Mouse (Mus musculus) neural tube, embryonic 10.5 days (tissue): ENCODE measurements around the gene Clnk.
"Not testable (repeated sequence)": the region's sequence is repeated elsewhere in the genome, so short reads cannot be mapped to it uniquely, and the experiment has no call there.

Source experiments
- DNase-seq: peaks from one replicate; pipeline ENCODE4 v3.0.0-alpha.2; 2017; ENCODE audit warnings: low spot score; ENCODE audit errors: extremely low spot score

Gene Clnk

GRCm38 (mm10) chr5:38876622-38877021, at the start of gene Clnk:
Gene Clnk, minus strand, starts transcription at chr5:38876812.
- no peak for DNase-seq

GRCm38 (mm10) chr5:38905271-38905670, 28.7 kb upstream of the Clnk start:
- DNase-seq = no peak

GRCm38 (mm10) chr5:38904528-38905044, 28.0 kb upstream of the Clnk start:
- DNase-seq = no peak

- no peak for DNase-seq
Observed at GRCm38 (mm10) chr5:38902889-38903288, 26.3 kb upstream of the Clnk start.

GRCm38 (mm10) chr5:38899051-38899450, 22.4 kb upstream of the Clnk start:
- no peak for DNase-seq

- DNase-seq = no peak
Observed at GRCm38 (mm10) chr5:38888646-38889045, 12.0 kb upstream of the Clnk start.

GRCm38 (mm10) chr5:38886623-38887275, 10.1 kb upstream of the Clnk start:
- DNase-seq = no peak

- DNase-seq = not testable (repeated sequence)
Observed at GRCm38 (mm10) chr5:38882635-38883034, 6.0 kb upstream of the Clnk start.

- no peak for DNase-seq
Observed at GRCm38 (mm10) chr5:38881728-38882620, 5.4 kb upstream of the Clnk start.

GRCm38 (mm10) chr5:38881416-38881727, 4.8 kb upstream of the Clnk start:
- no peak for DNase-seq

GRCm38 (mm10) chr5:38879989-38880706, 3.5 kb upstream of the Clnk start:
- DNase-seq = no peak

- no peak for DNase-seq
Observed at GRCm38 (mm10) chr5:38875403-38875802, 1.2 kb downstream of the Clnk start.

GRCm38 (mm10) chr5:38874931-38875330, 1.7 kb downstream of the Clnk start:
- no peak for DNase-seq

- DNase-seq = no peak
Observed at GRCm38 (mm10) chr5:38872906-38873305, 3.7 kb downstream of the Clnk start.

GRCm38 (mm10) chr5:38871591-38871990, 5.0 kb downstream of the Clnk start:
- DNase-seq = no peak

- no peak for DNase-seq
Observed at GRCm38 (mm10) chr5:38870485-38870884, 6.1 kb downstream of the Clnk start.

GRCm38 (mm10) chr5:38869976-38870375, 6.6 kb downstream of the Clnk start:
- DNase-seq = no peak

GRCm38 (mm10) chr5:38864624-38865023, 12.0 kb downstream of the Clnk start:
- no peak for DNase-seq

- no peak for DNase-seq
Observed at GRCm38 (mm10) chr5:38863029-38863428, 13.6 kb downstream of the Clnk start.

- no peak for DNase-seq
Observed at GRCm38 (mm10) chr5:38862288-38862985, 14.2 kb downstream of the Clnk start.

GRCm38 (mm10) chr5:38858015-38858721, 18.4 kb downstream of the Clnk start:
- no peak for DNase-seq
